Mouse (Mus musculus): Measurements from ENCODE around the gene Dlgap1.

GRCm38 (mm10) chr17:70429746-70430451 lies 461.0 kb downstream of the Dlgap1 start:
- TF ChIP-seq CTCF (IDR thresholded peaks at IDR 0.05; ENCODE audit: borderline replicate concordance, insufficient read depth, low read length) (peak; percentile 90; the same call in 1 of the 2 replicates), POLR2A (IDR thresholded peaks at IDR 0.05; ENCODE audit: low read depth, low read length) (no peak)

Data from embryonic fibroblast, embryonic 13.5 days (primary cell).